Comparison of ENCODE assay signal across 16 mouse cellular contexts in the genomic region with DNA sequence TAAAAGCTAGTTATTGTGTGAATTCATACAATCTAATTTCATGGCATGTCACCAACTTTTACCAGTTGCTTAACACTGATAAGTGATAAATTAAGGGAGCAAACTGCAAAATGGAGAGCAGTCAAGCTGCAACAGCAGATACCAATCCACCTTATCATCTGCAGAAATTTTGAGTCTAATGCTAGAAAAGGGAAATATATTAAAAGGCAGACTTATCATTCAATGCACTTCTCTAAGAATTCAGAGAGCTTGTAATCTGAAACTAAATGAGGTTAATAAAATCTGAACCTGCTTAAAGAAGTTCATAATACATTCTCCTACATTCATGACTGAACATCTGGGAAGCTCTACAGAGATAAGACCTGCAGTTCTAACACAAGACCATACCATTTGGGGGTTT.
"Had no signal": no experiment of that assay in that cellular context is flagged by ENCODE, and none has a peak within 500 bp of the region (broad histone marks: within the 10 kb centered on the region; RNA-seq: fewer than 3 reads in every experiment).

No protein-coding gene starts in this region.

- H3K9me3 ChIP-seq: neural tube, embryonic 13.5 days; neural tube, embryonic 15.5 days; stomach, embryonic 15.5 days had no signal

- H3K4me3 ChIP-seq: neural tube, embryonic 13.5 days; neural tube, embryonic 15.5 days; stomach, embryonic 15.5 days had no signal

- DNase-seq: retina, postnatal 1 day; right cerebral cortex, adult 18-20 months; right cerebral cortex, postnatal 14 days; right cerebral cortex, postnatal 25 days; right cerebral cortex, postnatal 4 days; spleen, adult 18-20 months; thymus, adult 18-20 months; thymus, adult 2 months; thymus, postnatal 14 days; thymus, postnatal 25 days; thymus, postnatal 36 days; thymus, postnatal 4 days had no signal

- H3K4me1 ChIP-seq: neural tube, embryonic 13.5 days; neural tube, embryonic 15.5 days; stomach, embryonic 15.5 days had no signal

- H3K9ac ChIP-seq: neural tube, embryonic 13.5 days; neural tube, embryonic 15.5 days; stomach, embryonic 15.5 days had no signal

- H3K36me3 ChIP-seq: neural tube, embryonic 13.5 days; neural tube, embryonic 15.5 days; stomach, embryonic 15.5 days had no signal

- H3K27me3 ChIP-seq: neural tube, embryonic 13.5 days; neural tube, embryonic 15.5 days; stomach, embryonic 15.5 days had no signal

- H3K27ac ChIP-seq: neural tube, embryonic 13.5 days; neural tube, embryonic 15.5 days; stomach, embryonic 15.5 days; stomach, postnatal 0 days had no signal
